Mouse (Mus musculus): ENCODE measurements at regions not wholly inside any gene's neighbourhood (a gene's known extent, or its start where the extent isn't known, plus 50 kb on each side); places are given as distances from the start of the nearest gene placed in this dataset.

- Histone ChIP-seq H3K4me1 (no peaks in the 10 kb centered on the region), H3K36me3 (no peaks in the 10 kb centered on the region), H3K4me3 (no peak overlapping the region), H3K9me3 (no peaks in the 10 kb centered on the region), H3K27ac (no peak overlapping the region), H3K27me3 (ENCODE audit: insufficient read depth, poor library complexity, severe bottlenecking) (no peaks in the 10 kb centered on the region)
- no peak for DNase-seq (ENCODE audit: low spot score)
- 52% methylated on average over 1 of the region's 1 CpGs for WGBS
Measured at GRCm38 (mm10) chr6:116914073-116914472, 197.4 kb upstream of the Tmem72 start.

- Histone ChIP-seq H3K9me3 (no peaks in the 10 kb centered on the region), H3K4me1 (no peaks in the 10 kb centered on the region), H3K27me3 (ENCODE audit: insufficient read depth, poor library complexity, severe bottlenecking) (no peaks in the 10 kb centered on the region), H3K4me3 (no peak overlapping the region), H3K36me3 (no peaks in the 10 kb centered on the region), H3K27ac (no peak overlapping the region)
- DNase-seq (ENCODE audit: low spot score): no peak
- WGBS: 70% methylated on average over 3 of the region's 3 CpGs
Measured at GRCm38 (mm10) chr6:116935024-116935423, 218.3 kb upstream of the Tmem72 start.

GRCm38 (mm10) chr6:116941576-116941975, 224.9 kb upstream of the Tmem72 start:
- WGBS: 68% methylated on average over 9 of the region's 9 CpGs

GRCm38 (mm10) chr6:116942696-116943095, 225.6 kb upstream of the Cxcl12 start:
- H3K4me3 ChIP-seq: no peak overlapping the region
- no peak for DNase-seq (ENCODE audit: low spot score)
- H3K27ac ChIP-seq: no peak overlapping the region
- H3K4me1 ChIP-seq: peaks cover 13% of the 10 kb centered on the region
- no peaks in the 10 kb centered on the region for H3K9me3 ChIP-seq
- WGBS: 85% methylated on average over 8 of the region's 8 CpGs
- no peaks in the 10 kb centered on the region for H3K27me3 ChIP-seq (ENCODE audit: insufficient read depth, poor library complexity, severe bottlenecking)
- no peaks in the 10 kb centered on the region for H3K36me3 ChIP-seq

More at GRCm38 (mm10) chr6:116941576-116941975, 224.9 kb upstream of the Tmem72 start:
- no peak overlapping the region for H3K4me3 ChIP-seq
- peaks cover 8% of the 10 kb centered on the region for H3K4me1 ChIP-seq
- no peaks in the 10 kb centered on the region for H3K36me3 ChIP-seq
- no peaks in the 10 kb centered on the region for H3K27me3 ChIP-seq (ENCODE audit: insufficient read depth, poor library complexity, severe bottlenecking)
- no peak overlapping the region for H3K27ac ChIP-seq
- no peaks in the 10 kb centered on the region for H3K9me3 ChIP-seq
- DNase-seq (ENCODE audit: low spot score): no peak

- WGBS: 43% methylated on average over 8 of the region's 8 CpGs
- H3K27ac ChIP-seq: 0 out of 2 replicates have a peak overlapping the region, but pooled peaks have one; percentile 59
Measured at GRCm38 (mm10) chr6:116946083-116946732, 222.1 kb upstream of the Cxcl12 start.

GRCm38 (mm10) chr6:116959611-116960010, 208.7 kb upstream of the Cxcl12 start:
- Histone ChIP-seq H3K9me3 (no peaks in the 10 kb centered on the region), H3K36me3 (no peaks in the 10 kb centered on the region), H3K4me3 (no peak overlapping the region), H3K27me3 (ENCODE audit: insufficient read depth, poor library complexity, severe bottlenecking) (no peaks in the 10 kb centered on the region), H3K27ac (no peak overlapping the region), H3K4me1 (0 out of 2 replicates have a peak, but pooled peaks cover 8% of the 10 kb centered on the region)
- WGBS: 85% methylated on average over 13 of the region's 13 CpGs
- no peak for DNase-seq (ENCODE audit: low spot score)

More at GRCm38 (mm10) chr6:116946083-116946732, 222.1 kb upstream of the Cxcl12 start:
- Histone ChIP-seq H3K4me1 (peaks cover 13% of the 10 kb centered on the region), H3K4me3 (no peak overlapping the region), H3K27me3 (ENCODE audit: insufficient read depth, poor library complexity, severe bottlenecking) (no peaks in the 10 kb centered on the region), H3K36me3 (no peaks in the 10 kb centered on the region), H3K9me3 (no peaks in the 10 kb centered on the region)
- no peak for DNase-seq (ENCODE audit: low spot score)

- 40% methylated on average over 3 of the region's 3 CpGs for WGBS
- Histone ChIP-seq H3K36me3 (no peaks in the 10 kb centered on the region), H3K27me3 (ENCODE audit: insufficient read depth, poor library complexity, severe bottlenecking) (no peaks in the 10 kb centered on the region), H3K4me3 (no peak overlapping the region), H3K9me3 (no peaks in the 10 kb centered on the region), H3K4me1 (0 out of 2 replicates have a peak, but pooled peaks cover 8% of the 10 kb centered on the region), H3K27ac (no peak overlapping the region)
- DNase-seq (ENCODE audit: low spot score): no peak
Measured at GRCm38 (mm10) chr6:116960641-116961040, 207.7 kb upstream of the Cxcl12 start.

GRCm38 (mm10) chr6:116966436-116966835, 201.9 kb upstream of the Cxcl12 start:
- no peak overlapping the region for H3K27ac ChIP-seq
- no peak for DNase-seq (ENCODE audit: low spot score)
- WGBS: 29% methylated on average over 3 of the region's 3 CpGs

GRCm38 (mm10) chr6:116969381-116969910, 198.9 kb upstream of the Cxcl12 start:
- H3K9me3 ChIP-seq: no peaks in the 10 kb centered on the region
- no peaks in the 10 kb centered on the region for H3K27me3 ChIP-seq (ENCODE audit: insufficient read depth, poor library complexity, severe bottlenecking)
- no peaks in the 10 kb centered on the region for H3K4me1 ChIP-seq
- H3K27ac ChIP-seq: no peak overlapping the region
- H3K36me3 ChIP-seq: no peaks in the 10 kb centered on the region
- no peak overlapping the region for H3K4me3 ChIP-seq
- DNase-seq (ENCODE audit: low spot score): no peak
- WGBS: 57% methylated on average over 9 of the region's 9 CpGs

More at GRCm38 (mm10) chr6:116966436-116966835, 201.9 kb upstream of the Cxcl12 start:
- Histone ChIP-seq H3K36me3 (no peaks in the 10 kb centered on the region), H3K4me3 (no peak overlapping the region), H3K4me1 (0 out of 2 replicates have a peak, but pooled peaks cover 8% of the 10 kb centered on the region), H3K27me3 (ENCODE audit: insufficient read depth, poor library complexity, severe bottlenecking) (no peaks in the 10 kb centered on the region), H3K9me3 (no peaks in the 10 kb centered on the region)

- 81% methylated on average over 3 of the region's 3 CpGs for WGBS
- DNase-seq (ENCODE audit: low spot score): no peak
Measured at GRCm38 (mm10) chr6:116974841-116975240, 193.5 kb upstream of the Cxcl12 start.

GRCm38 (mm10) chr6:116980349-116980995, 187.9 kb upstream of the Cxcl12 start:
- peak overlapping the region; percentile 72 for H3K27ac ChIP-seq
- no peaks in the 10 kb centered on the region for H3K9me3 ChIP-seq
- DNase-seq (ENCODE audit: low spot score): no peak
- H3K36me3 ChIP-seq: no peaks in the 10 kb centered on the region
- no peaks in the 10 kb centered on the region for H3K27me3 ChIP-seq (ENCODE audit: insufficient read depth, poor library complexity, severe bottlenecking)
- WGBS: 6% methylated on average over 10 of the region's 10 CpGs
- H3K4me3 ChIP-seq: peak overlapping the region; percentile 38
- peaks cover 8% of the 10 kb centered on the region for H3K4me1 ChIP-seq

More at GRCm38 (mm10) chr6:116974841-116975240, 193.5 kb upstream of the Cxcl12 start:
- Histone ChIP-seq H3K27me3 (ENCODE audit: insufficient read depth, poor library complexity, severe bottlenecking) (no peaks in the 10 kb centered on the region), H3K9me3 (no peaks in the 10 kb centered on the region), H3K27ac (no peak overlapping the region), H3K36me3 (no peaks in the 10 kb centered on the region), H3K4me1 (no peaks in the 10 kb centered on the region), H3K4me3 (no peak overlapping the region)

- no peaks in the 10 kb centered on the region for H3K9me3 ChIP-seq
- WGBS: 75% methylated on average over 4 of the region's 4 CpGs
- no peak overlapping the region for H3K4me3 ChIP-seq
- DNase-seq (ENCODE audit: low spot score): no peak
- no peaks in the 10 kb centered on the region for H3K27me3 ChIP-seq (ENCODE audit: insufficient read depth, poor library complexity, severe bottlenecking)
- H3K4me1 ChIP-seq: peaks cover 7% of the 10 kb centered on the region
- H3K36me3 ChIP-seq: no peaks in the 10 kb centered on the region
- no peak overlapping the region for H3K27ac ChIP-seq
Measured at GRCm38 (mm10) chr6:116985147-116985737, 183.1 kb upstream of the Cxcl12 start.
